Mouse (Mus musculus) forebrain, embryonic 11.5 days (tissue): ENCODE measurements around the gene Plce1. TPM values are rescaled to one million over a fixed set of nuclear protein-coding genes. Genes with fewer than 3 reads are reported as not detected.

ENCODE experiments used
- ATAC-seq: fragments of 200-750 bp; cut with Nextera tagmentation; replicated peaks from 2 replicates; pipeline ENCODE4 v1.8.0; 2017; ENCODE audit warnings: moderate TSS enrichment; ENCODE audit not compliant: low FRiP score
- DNase-seq: peaks from one replicate; pipeline ENCODE4 v3.0.0-alpha.2; 2017; ENCODE audit warnings: low spot score
- H3K27ac ChIP-seq: fragments of 300-500 bp; sonication (generic); 2 replicates; pipeline ENCODE4 v1.5.1; 2014; ENCODE audit warnings: low read depth, low read length
- H3K27me3 ChIP-seq: fragments of 300-500 bp; sonication (generic); 2 replicates; pipeline ENCODE4 v1.6.1; 2014; ENCODE audit warnings: mild to moderate bottlenecking, low read length, mixed read lengths; ENCODE audit not compliant: control insufficient read depth, insufficient read depth
- H3K36me3 ChIP-seq: fragments of 300-500 bp; sonication (generic); 2 replicates; pipeline ENCODE4 v1.6.1; 2014; ENCODE audit warnings: mild to moderate bottlenecking, low read length, moderate library complexity, mixed read lengths; ENCODE audit not compliant: control insufficient read depth, insufficient read depth
- H3K4me1 ChIP-seq: fragments of 300-500 bp; sonication (generic); replicated peaks from 2 replicates; pipeline ENCODE4 v1.6.1; 2014; ENCODE audit warnings: low read length, mixed read lengths; ENCODE audit not compliant: control insufficient read depth, insufficient read depth
- H3K4me2 ChIP-seq: fragments of 300-500 bp; sonication (generic); 2 replicates; pipeline ENCODE4 v1.6.1; 2014; ENCODE audit warnings: low read depth, mild to moderate bottlenecking, low read length, moderate library complexity, mixed read lengths; ENCODE audit not compliant: severe bottlenecking
- H3K4me3 ChIP-seq: fragments of 300-500 bp; sonication (generic); 2 replicates; pipeline ENCODE4 v1.5.1; 2014; ENCODE audit warnings: low read depth, low read length
- H3K9ac ChIP-seq: fragments of 300-500 bp; sonication (generic); 2 replicates; pipeline ENCODE4 v1.6.1; 2014; ENCODE audit warnings: low read length
- H3K9me3 ChIP-seq: fragments of 300-500 bp; sonication (generic); 2 replicates; pipeline ENCODE4 v1.6.1; 2016; ENCODE audit warnings: low read length, mixed read lengths; ENCODE audit not compliant: control insufficient read depth
- WGBS: fragments of 180-500 bp; shearing (Covaris S2); extraction: QIAGEN DNeasy Blood & Tissue Kit; methylation state at CpG from one replicate; pipeline ENCODE4 v1.1.7; 2014; 5-methylcytosine and 5-hydroxymethylcytosine counted together
- polyA plus RNA-seq: library from polyadenylated mRNA; unstranded; fragments of >200 nt; fragmentation: Nextera tagmentation; extraction: Ambion mirVana; gene quantifications from 2 replicates; pipeline ENCODE4 v1.2.1, GENCODE M21; 2014

Plce1 gene
- polyA plus RNA-seq, 1 experiment from 2014 or later, result 4.4 TPM

GRCm38 (mm10) chr19:38820186-38820804 is 339.4 kb downstream of the Plce1 start:
- Histone ChIP-seq H3K9me3 (no peaks in the 10 kb centered on the region), H3K27ac (no peak overlapping the region), H3K4me2 (no peak overlapping the region), H3K36me3 (no peaks in the 10 kb centered on the region), H3K4me1 (no peaks in the 10 kb centered on the region), H3K27me3 (no peaks in the 10 kb centered on the region), H3K4me3 (no peak overlapping the region), H3K9ac (no peak overlapping the region)
- ATAC-seq (no peak), DNase-seq (no peak)
- 91% methylated on average over 4 of the region's 4 CpGs for whole genome bisulfite sequencing

- no peak overlapping the region for H3K9ac ChIP-seq
- no peaks in the 10 kb centered on the region for H3K27me3 ChIP-seq
- no peak overlapping the region for H3K4me3 ChIP-seq
- no peaks in the 10 kb centered on the region for H3K36me3 ChIP-seq
- H3K4me1 ChIP-seq, result no peaks in the 10 kb centered on the region
- WGBS, result 73% methylated on average over 1 of the region's 1 CpGs
- no peak for DNase-seq
- no peaks in the 10 kb centered on the region for H3K9me3 ChIP-seq
- H3K27ac ChIP-seq, result no peak overlapping the region
- no peak for ATAC-seq
- H3K4me2 ChIP-seq, result no peak overlapping the region
Observed at GRCm38 (mm10) chr19:38833224-38833623, 352.3 kb downstream of the Plce1 start.

Other genes with a start within 250 kb of the Plce1 start
- gene Lgi1, start 216.6 kb upstream of the Plce1 start, polyA plus RNA-seq, result 0.69 and 1.2 TPM in 2 replicates
- 6.6 and 7.4 TPM in 2 replicates for gene Slc35g1, start 85.1 kb upstream of the Plce1 start, polyA plus RNA-seq